Mouse (Mus musculus): Measurements from ENCODE around the gene Arel1.

Arel1 gene

DNA sequence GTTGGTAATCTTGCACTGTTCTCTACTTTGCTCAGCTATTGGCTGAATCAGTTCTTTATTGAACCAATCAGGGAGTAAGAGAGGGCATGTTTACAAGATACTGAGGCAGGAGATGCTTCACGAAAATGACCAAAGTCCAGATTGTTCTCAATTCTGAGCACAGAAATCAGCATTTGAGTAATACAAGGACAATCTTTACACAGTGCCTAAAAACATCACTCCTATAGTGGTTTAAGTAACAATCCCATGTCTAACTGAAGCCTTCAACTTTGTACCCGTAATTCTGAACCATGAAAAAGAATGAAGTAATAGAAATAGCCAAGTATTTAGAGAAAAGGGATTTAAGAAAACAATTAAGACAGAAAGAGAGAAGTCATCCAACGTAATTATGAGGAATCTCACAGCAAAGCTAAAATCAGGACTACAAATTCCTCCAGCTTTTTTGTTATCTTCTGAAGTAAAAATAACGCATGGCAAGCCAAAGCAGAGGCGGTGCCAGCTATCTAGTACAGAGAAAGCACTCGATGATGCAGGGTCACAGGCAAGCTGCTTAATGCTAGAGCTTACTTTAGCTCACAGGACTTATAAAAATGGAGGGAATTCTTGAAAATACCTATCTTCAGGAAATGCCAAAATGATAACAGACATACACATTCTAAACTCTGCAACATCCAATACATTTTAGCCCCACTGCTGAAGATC is 22.0 kb downstream of the Arel1 start:
- no peak for DNase-seq (ENCODE audit: inconsistent ontology term)

DNA sequence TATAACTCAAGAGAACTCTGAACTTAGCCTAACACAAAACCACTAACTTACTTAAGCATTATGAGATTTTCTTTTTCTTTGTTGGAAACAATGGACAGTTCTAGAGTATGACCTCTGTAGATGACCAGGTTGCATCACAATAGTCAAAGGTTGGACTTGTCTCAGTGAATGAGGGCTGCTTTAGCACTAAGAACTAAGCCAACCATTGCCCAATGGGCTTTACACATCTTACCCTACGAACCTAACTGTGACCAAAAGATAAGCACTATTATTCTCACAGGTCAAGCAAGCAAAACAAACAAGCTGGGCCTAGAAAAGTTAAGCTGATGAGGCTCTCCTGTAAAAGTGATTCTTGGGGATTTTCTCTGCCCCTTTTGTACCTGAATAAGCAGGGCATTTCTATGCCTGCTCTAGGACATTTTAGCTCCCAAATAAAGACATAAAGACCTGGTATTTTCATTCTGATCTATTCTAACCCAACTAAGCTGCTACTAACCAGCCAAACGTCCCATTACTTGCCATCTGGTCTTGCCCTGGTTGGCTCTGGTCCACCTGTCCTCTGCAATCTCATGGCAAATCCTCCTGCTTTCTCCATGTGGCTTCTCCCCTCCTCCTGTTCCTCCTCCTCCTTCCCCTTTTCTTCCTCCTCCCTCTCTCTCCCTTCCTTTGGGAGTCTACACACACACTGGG is 22.7 kb downstream of the Arel1 start:
- DNase-seq (ENCODE audit: inconsistent ontology term), result no peak

GRCm38 (mm10) chr12:84944813-84945553 is 25.7 kb downstream of the Arel1 start:
- DNase-seq (ENCODE audit: inconsistent ontology term), result no peak

- DNase-seq (ENCODE audit: inconsistent ontology term), result no peak
Observed at GRCm38 (mm10) chr12:84944150-84944812, 26.4 kb downstream of the Arel1 start.

DNA sequence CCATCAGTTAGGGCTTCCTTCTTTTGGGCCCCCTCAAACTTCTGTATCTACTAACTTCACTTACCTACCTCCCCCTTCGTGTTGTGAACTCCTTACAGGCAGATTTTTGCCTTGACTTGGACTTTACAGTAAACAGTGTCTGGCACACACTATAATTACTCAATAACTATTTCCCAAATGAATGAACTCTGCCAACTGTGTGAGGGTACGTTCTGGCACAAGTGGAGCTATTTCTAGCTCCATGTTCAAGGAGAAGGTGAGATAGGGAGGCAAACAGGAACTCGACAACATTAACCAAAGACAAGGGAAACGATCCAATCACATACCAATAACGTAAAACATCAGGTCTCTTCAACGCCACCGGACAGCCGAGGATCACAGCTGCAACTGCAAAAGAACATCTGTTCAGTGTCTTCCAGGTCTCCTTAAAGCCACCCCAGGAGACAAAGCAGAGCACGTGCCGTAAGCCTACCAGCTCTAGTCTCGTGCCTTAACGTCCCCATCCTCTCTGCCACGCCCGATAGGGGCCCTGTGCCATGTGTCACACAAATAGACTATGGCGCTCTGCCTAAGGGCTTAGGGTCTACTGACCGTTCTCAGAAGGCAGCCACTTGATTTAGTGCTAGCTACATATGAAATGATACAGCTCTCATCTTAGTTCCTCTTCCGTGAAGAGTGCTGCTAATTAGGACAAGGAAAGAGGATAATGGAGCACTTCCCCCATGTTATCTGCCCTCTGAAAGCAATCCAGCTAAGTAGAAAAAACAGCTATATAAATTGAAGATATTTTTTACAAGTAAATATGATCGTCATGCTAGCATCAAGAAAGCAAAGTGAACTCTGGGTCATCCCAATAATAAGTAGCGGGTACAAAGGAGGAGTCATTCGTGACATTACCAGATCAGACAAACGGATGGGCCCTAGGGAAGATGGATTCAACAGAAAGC is 27.4 kb downstream of the Arel1 start:
- no peak for DNase-seq (ENCODE audit: inconsistent ontology term)

DNA sequence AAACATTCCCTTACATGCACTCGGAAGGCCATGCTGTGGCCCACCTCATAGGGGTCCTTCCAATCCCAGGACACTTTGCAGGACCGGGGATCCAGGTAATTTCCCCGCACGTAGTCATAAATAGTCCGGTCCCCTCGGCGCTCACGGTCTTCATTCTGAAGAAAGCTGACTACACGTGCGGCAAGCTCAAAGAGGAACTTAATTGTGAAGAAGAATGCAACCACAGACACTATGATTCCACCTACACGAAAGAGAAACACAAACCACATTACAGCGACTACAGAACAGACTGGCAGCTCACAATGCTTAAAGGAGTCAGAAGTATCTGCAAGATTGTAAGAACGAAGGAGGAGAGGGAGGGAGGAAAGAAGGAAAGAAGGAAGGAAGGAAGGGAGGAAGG is 29.0 kb downstream of the Arel1 start:
- no peak for DNase-seq (ENCODE audit: inconsistent ontology term)

GRCm38 (mm10) chr12:84940343-84940742 is 30.4 kb downstream of the Arel1 start:
- DNase-seq (ENCODE audit: inconsistent ontology term), result no peak

- no peak for DNase-seq (ENCODE audit: inconsistent ontology term)
Observed at GRCm38 (mm10) chr12:84939117-84939516, 31.6 kb downstream of the Arel1 start.

DNA sequence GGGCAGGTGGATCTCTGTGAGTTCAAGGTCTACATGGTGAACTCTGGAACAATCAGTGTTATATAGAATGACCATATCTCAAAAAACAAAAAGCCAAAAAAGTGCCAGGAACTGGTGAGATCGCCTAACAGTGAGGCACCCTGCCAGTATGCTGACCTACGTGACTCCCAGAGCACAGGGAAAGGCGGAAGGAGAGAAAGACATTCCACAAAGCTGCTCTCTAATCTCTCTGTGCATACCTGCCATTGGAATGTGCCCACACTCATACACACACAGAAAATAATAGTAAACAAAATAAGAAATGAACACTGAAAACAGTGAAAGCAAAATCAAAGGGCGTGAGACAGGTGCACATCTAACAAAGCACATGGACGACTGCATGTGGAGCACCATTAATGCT is 35.4 kb downstream of the Arel1 start:
- DNase-seq (ENCODE audit: inconsistent ontology term), result no peak

DNA sequence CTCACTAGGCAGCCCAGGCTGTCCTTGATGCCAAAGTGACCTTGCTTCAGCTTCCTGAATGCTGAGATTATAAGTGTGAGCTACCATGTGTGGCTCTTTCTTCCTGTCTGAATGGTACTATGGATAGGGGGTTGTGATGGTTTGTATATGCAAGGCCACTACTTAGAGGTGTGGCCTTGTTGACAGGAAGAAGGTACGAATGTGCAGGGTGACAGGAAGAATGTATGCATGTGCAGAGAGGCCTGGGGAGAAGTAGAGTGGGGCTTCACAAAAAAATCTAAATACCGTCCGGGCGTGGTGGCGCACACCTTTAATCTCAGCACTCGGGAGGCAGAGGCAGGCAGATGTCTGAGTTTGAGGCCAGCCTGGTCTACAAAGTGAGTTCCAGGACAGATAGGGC is 38.5 kb downstream of the Arel1 start:
- DNase-seq (ENCODE audit: inconsistent ontology term), result no peak

GRCm38 (mm10) chr12:84926542-84926941 is 44.2 kb downstream of the Arel1 start:
- DNase-seq (ENCODE audit: inconsistent ontology term), result no peak

DNA sequence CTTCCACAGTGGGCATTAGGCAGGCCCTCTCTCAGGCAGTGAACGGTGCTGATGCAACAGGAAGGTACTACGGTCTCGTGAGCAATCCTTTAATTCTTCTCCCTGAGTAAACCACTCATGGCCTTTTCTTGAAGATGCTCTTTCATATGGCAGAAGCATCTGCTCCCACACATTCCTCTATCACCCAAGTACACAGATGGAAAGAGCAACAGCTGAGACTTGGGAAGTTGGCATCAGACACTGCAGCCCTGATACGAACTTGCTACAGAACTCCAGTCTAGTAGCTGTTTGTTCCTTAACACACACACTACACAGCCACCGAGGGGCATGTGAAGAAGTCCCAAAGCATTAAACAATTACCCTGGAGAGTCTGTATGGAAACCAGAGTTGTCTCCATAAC is 46.4 kb downstream of the Arel1 start:
- DNase-seq (ENCODE audit: inconsistent ontology term), result no peak

DNA sequence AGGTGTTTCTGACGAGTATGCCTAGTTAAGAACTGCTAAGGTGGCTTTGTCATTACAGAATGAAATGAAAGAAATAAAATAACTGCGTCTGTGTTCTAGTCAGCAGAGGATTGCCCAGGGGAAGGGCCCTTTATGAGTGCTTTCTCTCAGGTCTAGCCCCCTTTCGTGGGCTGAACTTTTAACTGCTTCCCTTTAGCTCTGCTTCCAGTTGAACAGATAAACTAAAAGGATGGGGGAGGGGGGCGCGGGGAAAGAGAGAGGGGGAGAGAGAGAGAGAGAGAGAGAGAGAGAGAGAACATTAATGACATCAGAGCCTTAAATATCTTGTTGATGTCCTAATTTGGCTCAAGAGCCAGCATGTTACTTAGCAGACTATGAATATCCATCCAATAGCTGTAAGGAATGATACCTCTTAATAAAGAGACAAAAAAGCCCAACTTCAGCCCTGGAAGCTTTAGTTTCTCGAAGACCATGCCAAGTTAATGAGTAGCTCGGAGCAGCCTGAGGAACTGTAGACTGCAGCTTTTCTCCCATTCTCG is 48.8 kb downstream of the Arel1 start:
- no peak for DNase-seq (ENCODE audit: inconsistent ontology term)

DNA sequence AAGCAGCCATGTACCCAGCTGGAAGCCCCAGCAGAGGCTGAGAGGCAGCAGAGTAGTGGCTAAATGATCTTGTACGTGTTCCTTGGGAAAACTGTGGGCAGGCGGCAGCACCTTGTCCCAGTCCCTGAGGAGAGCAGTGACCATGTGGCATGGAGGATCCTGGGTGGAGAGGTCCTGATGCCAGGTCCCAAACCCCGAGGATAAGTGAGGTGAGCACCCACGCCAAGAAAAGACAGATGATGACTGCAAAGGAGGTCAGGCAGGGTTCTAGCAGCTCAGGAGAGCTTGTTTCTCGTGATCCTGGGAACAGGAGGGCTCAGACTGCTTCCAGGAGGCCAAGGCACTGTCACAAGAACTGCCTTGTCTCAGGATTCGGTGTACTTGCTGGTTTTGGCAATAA is 51.9 kb downstream of the Arel1 start:
- no peak for DNase-seq (ENCODE audit: inconsistent ontology term)

GRCm38 (mm10) chr12:84917799-84918198 is 52.9 kb downstream of the Arel1 start:
- DNase-seq (ENCODE audit: inconsistent ontology term), result no peak

DNA sequence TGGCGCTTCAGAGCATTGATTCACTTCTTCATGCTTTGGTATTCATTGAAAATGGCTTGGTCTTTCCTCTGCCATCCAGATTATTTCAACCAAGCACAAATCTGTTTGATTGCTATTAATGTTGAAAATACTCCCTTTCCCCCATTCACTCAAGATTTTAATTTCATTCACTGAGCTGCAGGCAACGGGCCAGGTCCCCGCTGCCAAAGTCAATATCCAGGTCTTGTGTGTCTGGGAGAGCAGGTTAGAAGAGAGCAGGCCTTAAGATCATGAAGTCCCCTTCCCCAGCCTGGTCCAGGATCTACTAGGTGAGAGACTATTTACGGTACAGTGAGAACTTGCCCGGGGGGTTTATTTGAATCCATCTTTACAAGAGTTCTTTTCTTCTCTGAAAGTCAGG is 55.7 kb downstream of the Arel1 start:
- peak; percentile 36 for DNase-seq (ENCODE audit: inconsistent ontology term)

DNA sequence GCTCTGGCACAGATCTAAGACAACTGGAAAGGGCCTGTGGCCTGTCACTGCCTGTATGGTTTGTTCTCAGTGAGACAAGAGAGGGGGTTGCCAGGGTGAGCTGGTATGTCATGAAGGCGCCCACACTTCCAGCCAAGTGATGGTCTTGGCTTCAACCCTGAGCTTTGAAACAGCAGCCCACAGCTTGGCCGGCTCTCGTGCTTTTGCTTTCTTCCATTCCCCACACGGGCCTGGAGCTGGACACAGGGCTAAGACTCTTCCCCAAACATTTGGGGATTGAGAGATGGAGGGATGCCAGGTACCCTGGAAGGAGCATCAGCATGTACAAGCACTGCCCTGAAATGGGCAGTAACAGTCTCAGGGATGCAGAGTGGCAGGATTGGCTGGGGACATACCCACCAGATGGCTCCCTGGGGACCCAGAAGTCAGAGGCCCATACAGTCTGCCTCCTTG is 58.0 kb downstream of the Arel1 start:
- peak; percentile 39 for DNase-seq (ENCODE audit: inconsistent ontology term)

DNA sequence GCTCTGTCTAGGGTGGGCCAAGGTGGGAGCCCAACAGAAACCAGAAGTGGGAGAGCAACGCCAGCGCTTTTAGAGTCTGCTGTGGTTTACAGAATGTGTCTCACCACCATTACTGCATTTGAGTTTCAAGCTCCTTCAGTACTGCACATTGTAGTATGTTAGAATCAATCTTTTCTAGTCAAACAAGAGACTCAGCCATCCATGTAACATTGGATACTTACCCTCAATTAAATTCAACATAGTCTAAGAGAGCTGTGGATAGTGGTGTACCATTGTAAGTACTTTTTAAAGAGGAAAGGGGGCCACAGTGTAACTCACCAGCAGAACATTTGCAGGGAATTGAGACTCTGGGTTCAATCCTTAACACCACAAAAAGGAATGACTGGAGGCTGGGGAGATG is 59.1 kb downstream of the Arel1 start:
- DNase-seq (ENCODE audit: inconsistent ontology term), result peak; percentile 45

DNA sequence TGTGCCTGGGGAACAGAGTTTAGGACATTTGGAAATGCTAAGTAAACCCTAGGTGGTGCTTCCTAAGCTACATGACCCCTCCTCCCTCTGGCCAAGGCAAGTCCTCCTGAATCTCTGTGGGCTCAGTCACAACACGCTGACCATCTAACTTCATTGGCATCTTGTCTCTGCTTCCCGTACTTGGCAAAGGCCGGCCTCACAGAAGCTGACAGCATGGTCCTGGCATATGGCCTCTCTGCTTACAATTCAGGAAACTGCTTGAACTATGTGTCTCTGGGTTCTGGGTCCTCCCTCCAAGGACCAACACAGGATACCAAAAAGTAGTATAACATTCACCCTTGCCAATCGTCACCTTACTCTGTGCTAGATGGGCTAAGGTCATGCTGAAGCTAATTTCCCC is 60.6 kb downstream of the Arel1 start:
- no peak for DNase-seq (ENCODE audit: inconsistent ontology term)

- peak; percentile 86 for DNase-seq (ENCODE audit: inconsistent ontology term)
Observed at GRCm38 (mm10) chr12:84907627-84908480, 62.8 kb downstream of the Arel1 start.

All from Muller cell, postnatal 12 days (primary cell).